Mouse (Mus musculus) embryo, embryonic 9.5 days (tissue): ENCODE results near the gene Cacna1g.
"Not testable (repeated sequence)": the region's sequence is repeated elsewhere in the genome, so short reads cannot be mapped to it uniquely, and the experiment has no call there.

Experiments
- DNase-seq: peaks from one replicate; pipeline ENCODE4 v3.0.0-alpha.2; 2017; ENCODE audit errors: extremely low spot score

Gene Cacna1g

GRCm38 (mm10) chr11:94404178-94404577 lies 69.8 kb downstream of the Cacna1g start:
- DNase-seq: no peak

- no peak for DNase-seq
These were observed 70.2 kb downstream of the Cacna1g start for GRCm38 (mm10) chr11:94403757-94404156.

- no peak for DNase-seq
These were observed 71.3 kb downstream of the Cacna1g start for GRCm38 (mm10) chr11:94402731-94403130.

- DNase-seq: not testable (repeated sequence)
These were observed 72.0 kb downstream of the Cacna1g start for GRCm38 (mm10) chr11:94402029-94402428.

- no peak for DNase-seq
These were observed 73.0 kb downstream of the Cacna1g start for GRCm38 (mm10) chr11:94400996-94401395.

GRCm38 (mm10) chr11:94394107-94394506 lies 79.9 kb downstream of the Cacna1g start:
- DNase-seq: no peak

GRCm38 (mm10) chr11:94393490-94393889 lies 80.5 kb downstream of the Cacna1g start:
- not testable (repeated sequence) for DNase-seq

- DNase-seq: peak; percentile 36
These were observed 81.3 kb downstream of the Cacna1g start, which contains the start of gene Abcc3 for GRCm38 (mm10) chr11:94392672-94393109. Gene Abcc3, minus strand, starts transcription at chr11:94392997.

- DNase-seq: no peak
These were observed 82.3 kb downstream of the Cacna1g start for GRCm38 (mm10) chr11:94391661-94392060.

GRCm38 (mm10) chr11:94390825-94391224 lies 83.2 kb downstream of the Cacna1g start:
- DNase-seq: no peak

GRCm38 (mm10) chr11:94389724-94390396 lies 84.1 kb downstream of the Cacna1g start:
- no peak for DNase-seq

GRCm38 (mm10) chr11:94389021-94389420 lies 85.0 kb downstream of the Cacna1g start:
- no peak for DNase-seq

- DNase-seq: no peak
These were observed 86.2 kb downstream of the Cacna1g start for GRCm38 (mm10) chr11:94387756-94388155.

- DNase-seq: peak; percentile 62
These were observed 87.8 kb downstream of the Cacna1g start for GRCm38 (mm10) chr11:94385977-94386771.

- DNase-seq: no peak
These were observed 94.3 kb downstream of the Cacna1g start for GRCm38 (mm10) chr11:94379736-94380135.

- no peak for DNase-seq
These were observed 94.9 kb downstream of the Cacna1g start for GRCm38 (mm10) chr11:94379061-94379460.

GRCm38 (mm10) chr11:94374276-94374948 lies 99.6 kb downstream of the Cacna1g start:
- no peak for DNase-seq

- DNase-seq: no peak
These were observed 103.2 kb downstream of the Cacna1g start for GRCm38 (mm10) chr11:94370809-94371208.

GRCm38 (mm10) chr11:94369981-94370380 lies 104.0 kb downstream of the Cacna1g start:
- no peak for DNase-seq

- DNase-seq: no peak
These were observed 108.7 kb downstream of the Cacna1g start for GRCm38 (mm10) chr11:94365340-94365739.

GRCm38 (mm10) chr11:94363690-94364089 lies 110.3 kb downstream of the Cacna1g start:
- DNase-seq: no peak

- DNase-seq: no peak
These were observed 111.9 kb downstream of the Cacna1g start for GRCm38 (mm10) chr11:94362101-94362500.
